Mouse (Mus musculus): ENCODE data around the gene Rnf141. TPM values are rescaled to one million over a fixed set of nuclear protein-coding genes. Genes with fewer than 3 reads are reported as not detected.

The Rnf141 gene
- polyA plus RNA-seq, 1 experiment: 1.8 TPM

DNA sequence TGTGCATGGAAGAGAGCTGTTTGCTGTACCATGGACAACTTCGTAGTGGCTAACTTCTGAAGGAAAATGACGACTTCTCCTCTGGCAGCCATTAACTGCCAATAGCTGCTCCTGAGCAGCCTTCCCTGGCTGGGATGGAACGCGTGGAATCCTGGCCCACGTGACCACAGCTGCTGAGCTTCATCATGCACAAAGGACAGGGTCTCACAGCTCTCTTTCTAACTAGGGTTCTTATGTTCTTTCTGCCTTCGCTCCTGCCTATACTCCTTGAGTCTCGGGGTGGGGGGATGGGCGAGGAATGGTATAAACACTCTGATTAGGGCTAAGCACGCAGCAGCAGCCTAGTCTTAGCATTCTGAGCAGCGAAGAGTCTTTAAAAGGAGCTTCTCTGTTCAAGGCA is 20.8 kb upstream of the Rnf141 start:
- Histone ChIP-seq H3K36me3 (replicated peaks; ENCODE audit: low read length) (peaks cover 37% of the 10 kb centered on the region), H3K27me3 (replicated peaks) (no peaks in the 10 kb centered on the region), H3K4me3 (replicated peaks) (no peak overlapping the region), H3K4me1 (peaks cover 50% of the 10 kb centered on the region), H3K9me3 (peaks cover 3% of the 10 kb centered on the region; the same call in 1 of the 2 replicates)
- TF ChIP-seq FLI1 (IDR thresholded peaks at IDR 0.05; ENCODE audit: low read length) (no peak), GATA1 (IDR thresholded peaks at IDR 0.05; ENCODE audit: borderline replicate concordance, low read length) (no peak)

- Histone ChIP-seq H3K4me3 (replicated peaks) (peak within 1 kb of the TSS; percentile 15), H3K27me3 (replicated peaks) (peaks cover 3% of the 10 kb centered on the region), H3K9me3 (peaks cover 3% of the 10 kb centered on the region; the same call in 1 of the 2 replicates), H3K36me3 (replicated peaks; ENCODE audit: low read length) (peaks cover 16% of the 10 kb centered on the region), H3K4me1 (peaks cover 56% of the 10 kb centered on the region)
- TF ChIP-seq FLI1 (IDR thresholded peaks at IDR 0.05; ENCODE audit: low read length) (no peak), GATA1 (IDR thresholded peaks at IDR 0.05; ENCODE audit: borderline replicate concordance, low read length) (no peak)
These were observed 18.6 kb upstream of the Rnf141 start, which contains the start of gene Lyve1 for GRCm38 (mm10) chr7:110862751-110863289. TSS of gene Lyve1 (minus strand) at chr7:110863239.

GRCm38 (mm10) chr7:110860129-110860528 is 15.9 kb upstream of the Rnf141 start:
- no peak overlapping the region for H3K4me3 ChIP-seq (replicated peaks)
- H3K9me3 ChIP-seq: no peaks in the 10 kb centered on the region
- H3K4me1 ChIP-seq: peaks cover 63% of the 10 kb centered on the region
- no peak for TF ChIP-seq GATA1 (IDR thresholded peaks at IDR 0.05; ENCODE audit: borderline replicate concordance, low read length)
- no peak for TF ChIP-seq FLI1 (IDR thresholded peaks at IDR 0.05; ENCODE audit: low read length)
- peaks cover 5% of the 10 kb centered on the region for H3K27me3 ChIP-seq (replicated peaks)
- H3K36me3 ChIP-seq (replicated peaks; ENCODE audit: low read length): peaks cover under 1% of the 10 kb centered on the region

DNA sequence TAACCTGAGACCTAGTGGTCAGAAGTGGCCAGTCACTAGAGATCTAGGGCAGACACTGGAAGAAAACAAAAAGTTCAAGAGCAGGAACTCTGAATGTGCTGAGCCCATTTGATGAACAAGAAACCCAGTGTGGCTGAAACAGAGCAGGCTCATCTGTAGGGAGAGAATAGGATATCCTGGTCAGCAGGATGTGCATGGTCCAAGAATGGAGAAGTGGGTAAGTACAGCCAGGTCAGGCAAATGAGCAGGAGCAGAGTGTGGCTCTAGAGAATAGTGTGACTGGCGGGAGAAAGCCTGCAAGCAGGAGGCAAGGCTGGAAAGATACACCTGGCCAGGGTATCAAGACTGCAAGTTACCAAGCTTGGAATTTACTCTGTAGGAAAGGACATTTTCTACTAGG is 11.3 kb upstream of the Rnf141 start:
- peaks cover 20% of the 10 kb centered on the region for H3K36me3 ChIP-seq (replicated peaks; ENCODE audit: low read length)
- peaks cover 7% of the 10 kb centered on the region for H3K27me3 ChIP-seq (replicated peaks)
- no peak overlapping the region for H3K4me3 ChIP-seq (replicated peaks)
- H3K9me3 ChIP-seq: no peaks in the 10 kb centered on the region
- peaks cover 38% of the 10 kb centered on the region for H3K4me1 ChIP-seq
- TF ChIP-seq FLI1 (IDR thresholded peaks at IDR 0.05; ENCODE audit: low read length) (no peak), GATA1 (IDR thresholded peaks at IDR 0.05; ENCODE audit: borderline replicate concordance, low read length) (no peak)

DNA sequence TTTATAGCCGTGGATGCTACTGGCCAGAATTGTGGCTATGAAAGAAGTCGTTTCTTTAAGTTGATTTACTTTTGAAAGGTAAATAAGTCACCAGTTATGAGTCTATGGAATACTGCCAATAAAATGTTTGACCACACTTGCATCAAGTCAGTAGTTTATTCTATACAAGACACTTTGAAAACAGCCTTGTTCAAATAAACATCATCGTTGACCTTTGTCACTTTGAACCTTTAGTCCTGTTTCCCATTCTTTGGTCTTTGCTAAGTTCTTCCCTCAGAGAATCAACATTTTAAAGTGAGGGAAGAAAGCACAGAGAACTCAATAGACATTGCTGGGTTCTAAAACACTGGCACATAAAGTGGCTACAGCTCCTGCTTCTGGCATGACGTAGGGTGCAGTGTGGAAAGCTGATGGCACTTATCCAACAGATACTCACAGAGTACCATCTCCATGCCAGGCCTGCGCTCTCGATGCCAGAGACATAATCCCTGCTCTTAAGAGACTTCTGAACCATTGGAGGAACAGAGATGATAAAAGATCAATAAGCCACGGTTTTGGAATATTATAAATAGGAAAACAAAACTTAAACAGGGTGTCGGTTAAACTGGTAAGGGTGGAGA is 10.8 kb upstream of the Rnf141 start:
- H3K4me1 ChIP-seq: peaks cover 34% of the 10 kb centered on the region
- H3K4me3 ChIP-seq (replicated peaks): no peak overlapping the region
- H3K9me3 ChIP-seq: no peaks in the 10 kb centered on the region
- peaks cover 7% of the 10 kb centered on the region for H3K27me3 ChIP-seq (replicated peaks)
- H3K36me3 ChIP-seq (replicated peaks; ENCODE audit: low read length): peaks cover 20% of the 10 kb centered on the region
- TF ChIP-seq GATA1 (IDR thresholded peaks at IDR 0.05; ENCODE audit: borderline replicate concordance, low read length): no peak
- TF ChIP-seq FLI1 (IDR thresholded peaks at IDR 0.05; ENCODE audit: low read length): no peak

GRCm38 (mm10) chr7:110854519-110854918 is 10.3 kb upstream of the Rnf141 start:
- Histone ChIP-seq H3K4me3 (replicated peaks) (no peak overlapping the region), H3K36me3 (replicated peaks; ENCODE audit: low read length) (peaks cover 20% of the 10 kb centered on the region), H3K4me1 (peaks cover 33% of the 10 kb centered on the region), H3K27me3 (replicated peaks) (peaks cover 7% of the 10 kb centered on the region), H3K9me3 (no peaks in the 10 kb centered on the region)
- TF ChIP-seq FLI1 (IDR thresholded peaks at IDR 0.05; ENCODE audit: low read length): no peak
- TF ChIP-seq GATA1 (IDR thresholded peaks at IDR 0.05; ENCODE audit: borderline replicate concordance, low read length): no peak

- Histone ChIP-seq H3K4me1 (peaks cover 31% of the 10 kb centered on the region), H3K36me3 (replicated peaks; ENCODE audit: low read length) (peaks cover 20% of the 10 kb centered on the region), H3K9me3 (no peaks in the 10 kb centered on the region), H3K4me3 (replicated peaks) (no peak overlapping the region), H3K27me3 (replicated peaks) (peaks cover 7% of the 10 kb centered on the region)
- TF ChIP-seq GATA1 (IDR thresholded peaks at IDR 0.05; ENCODE audit: borderline replicate concordance, low read length): no peak
- no peak for TF ChIP-seq FLI1 (IDR thresholded peaks at IDR 0.05; ENCODE audit: low read length)
These were observed 9.4 kb upstream of the Rnf141 start for GRCm38 (mm10) chr7:110853611-110854010.

- Histone ChIP-seq H3K36me3 (replicated peaks; ENCODE audit: low read length) (peaks cover 20% of the 10 kb centered on the region), H3K27me3 (replicated peaks) (peaks cover 2% of the 10 kb centered on the region), H3K4me3 (replicated peaks) (no peak overlapping the region), H3K9me3 (no peaks in the 10 kb centered on the region), H3K4me1 (peaks cover 31% of the 10 kb centered on the region)
- no peak for TF ChIP-seq FLI1 (IDR thresholded peaks at IDR 0.05; ENCODE audit: low read length)
- TF ChIP-seq GATA1 (IDR thresholded peaks at IDR 0.05; ENCODE audit: borderline replicate concordance, low read length): no peak
These were observed 7.4 kb upstream of the Rnf141 start for GRCm38 (mm10) chr7:110851541-110852203.

DNA sequence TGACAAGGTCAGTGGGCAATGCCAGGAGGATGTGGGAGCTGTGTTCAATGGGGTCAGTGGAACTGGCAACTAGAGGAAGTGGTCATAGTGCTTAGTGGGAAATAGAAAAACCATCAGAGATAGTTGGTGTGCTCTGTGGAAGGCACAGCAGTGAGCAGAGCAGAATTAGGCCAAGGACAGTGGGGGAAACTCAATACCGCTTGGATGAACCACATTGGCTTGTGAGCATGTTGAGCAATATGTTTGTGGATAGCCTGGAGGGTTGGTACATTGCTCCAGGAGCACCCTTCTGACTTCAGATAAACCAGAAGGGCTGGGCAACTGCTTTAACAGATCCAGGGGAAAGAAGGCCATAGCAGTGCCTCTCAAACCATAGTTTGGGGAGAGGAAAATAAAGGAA is 4.1 kb upstream of the Rnf141 start:
- no peaks in the 10 kb centered on the region for H3K27me3 ChIP-seq (replicated peaks)
- peaks cover 26% of the 10 kb centered on the region for H3K4me1 ChIP-seq
- H3K9me3 ChIP-seq: peaks cover 3% of the 10 kb centered on the region; the same call in 1 of the 2 replicates
- TF ChIP-seq GATA1 (IDR thresholded peaks at IDR 0.05; ENCODE audit: borderline replicate concordance, low read length) (no peak), FLI1 (IDR thresholded peaks at IDR 0.05; ENCODE audit: low read length) (no peak)
- H3K4me3 ChIP-seq (replicated peaks): peak overlapping the region; percentile 34
- peaks cover 11% of the 10 kb centered on the region for H3K36me3 ChIP-seq (replicated peaks; ENCODE audit: low read length)

GRCm38 (mm10) chr7:110847321-110847720 is 3.1 kb upstream of the Rnf141 start:
- H3K9me3 ChIP-seq: peaks cover 3% of the 10 kb centered on the region; the same call in 1 of the 2 replicates
- no peak overlapping the region for H3K4me3 ChIP-seq (replicated peaks)
- peaks cover 32% of the 10 kb centered on the region for H3K4me1 ChIP-seq
- TF ChIP-seq GATA1 (IDR thresholded peaks at IDR 0.05; ENCODE audit: borderline replicate concordance, low read length) (no peak), FLI1 (IDR thresholded peaks at IDR 0.05; ENCODE audit: low read length) (no peak)
- no peaks in the 10 kb centered on the region for H3K27me3 ChIP-seq (replicated peaks)
- H3K36me3 ChIP-seq (replicated peaks; ENCODE audit: low read length): peaks cover 8% of the 10 kb centered on the region

Data from megakaryocyte, embryonic 14.5 days (primary cell).